Mouse (Mus musculus): ENCODE measurements around the gene Nop16. TPM values are rescaled to one million over a fixed set of nuclear protein-coding genes. Genes with fewer than 3 reads are reported as not detected.
A peak's percentile ranks its signal among the peaks of the same experiment; 100 is the strongest.
"Not testable (repeated sequence)": the region's sequence is repeated elsewhere in the genome, so short reads cannot be mapped to it uniquely, and the experiment has no call there.

Gene Nop16
- total RNA-seq (2021): 10 to 100 TPM; 24.8 to 28.1 TPM
- long read RNA-seq, experiment 1, transcript Nop16-201 (5 exons, 1,756 nt): major isoform, 27 of 28 reads
- long read RNA-seq, experiment 1, partial matches to known transcripts: 0 of 28 reads
- long read RNA-seq, experiment 1, other reads (novel, unspliced or antisense): 0 of 28 reads
- long read RNA-seq, experiment 2, transcript Nop16-201 (5 exons, 1,756 nt): major isoform, 24 of 24 reads
- long read RNA-seq, experiment 2, partial matches to known transcripts: 0 of 24 reads
- long read RNA-seq, experiment 2, other reads (novel, unspliced or antisense): 0 of 24 reads

DNA sequence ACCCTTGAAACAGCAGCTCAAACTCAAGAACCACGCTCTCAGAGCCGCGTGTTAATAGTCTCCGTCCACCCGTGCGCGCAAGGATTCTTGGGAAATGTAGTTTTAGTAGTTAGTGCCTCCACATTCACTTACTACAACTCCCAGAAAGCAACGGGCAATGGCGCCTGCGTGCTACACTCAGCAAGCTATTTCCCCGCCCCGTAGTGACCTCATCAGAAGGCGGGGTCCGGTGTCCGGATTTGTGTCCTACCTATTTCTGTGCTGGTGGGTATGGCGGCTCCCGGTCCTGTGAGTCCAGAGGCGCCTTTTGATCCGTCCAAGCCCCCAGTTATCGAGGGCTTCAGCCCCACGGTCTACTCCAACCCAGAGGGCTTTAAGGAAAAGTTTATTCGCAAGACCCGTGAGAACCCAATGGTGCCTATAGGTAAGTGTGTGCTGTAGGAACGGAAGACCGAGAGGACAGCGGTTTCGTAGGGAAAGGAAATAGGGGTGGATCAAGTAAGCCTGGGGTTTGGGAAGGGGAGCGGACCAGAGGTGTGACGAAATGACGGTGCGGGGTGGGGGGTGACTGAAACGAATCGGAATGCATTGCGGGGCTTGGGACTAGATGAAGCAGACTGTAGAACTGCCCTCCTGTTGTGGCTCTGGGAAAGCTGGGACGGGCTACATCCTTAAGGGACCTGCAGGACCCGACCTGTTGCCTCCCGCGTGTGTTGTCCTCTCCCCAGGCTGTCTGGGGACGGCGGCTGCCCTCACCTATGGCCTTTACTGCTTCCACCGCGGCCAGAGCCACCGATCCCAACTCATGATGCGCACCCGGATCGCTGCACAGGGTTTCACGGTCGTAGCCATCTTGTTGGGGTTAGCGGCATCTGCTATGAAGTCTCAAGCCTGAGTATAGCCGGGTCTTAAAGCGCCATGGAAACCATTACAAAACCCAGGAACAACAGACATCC lies at the start of gene Nop16, which contains the start of gene Higd2a:
Gene Nop16, minus strand, starts transcription at position 95 of the 956 bp plus-strand sequence.
Gene Higd2a, plus strand, starts transcription at position 212 of the 956 bp plus-strand sequence.
- no peak for TF ChIP-seq CTCF (conservative IDR thresholded peaks at IDR 0.05)
- Histone ChIP-seq H3K27ac (peak within 1 kb of the TSS; percentile 96), H3K4me3 (peak within 1 kb of the TSS; percentile 95)
- DNase-seq (ENCODE audit: low spot score in 2 of 2): peak; percentile 94 to 99

DNA sequence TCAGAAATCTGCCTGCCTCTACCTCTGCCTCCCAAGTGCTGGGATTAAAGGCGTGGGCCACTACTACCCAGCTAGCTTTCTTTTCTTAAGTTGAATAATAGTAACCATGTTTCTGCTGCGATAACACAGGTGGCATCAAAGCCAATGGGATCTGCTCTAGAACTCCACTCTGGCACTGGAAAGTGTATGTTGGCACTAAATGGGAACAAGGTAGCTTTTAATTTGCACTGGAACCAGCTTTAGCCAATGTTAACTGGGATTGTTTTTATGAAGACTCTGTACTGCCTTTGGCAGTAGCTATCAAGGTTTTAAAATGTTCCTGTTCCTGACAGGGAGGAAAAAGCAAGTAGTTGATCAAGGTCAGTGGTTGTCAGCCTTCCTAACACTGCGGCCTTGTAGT lies 45.1 kb upstream of the Nop16 start:
- DNase-seq (ENCODE audit: low spot score in 2 of 2): no peak
- Histone ChIP-seq H3K4me3 (no peak overlapping the region), H3K27ac (no peak overlapping the region)
- TF ChIP-seq CTCF (conservative IDR thresholded peaks at IDR 0.05): no peak

DNA sequence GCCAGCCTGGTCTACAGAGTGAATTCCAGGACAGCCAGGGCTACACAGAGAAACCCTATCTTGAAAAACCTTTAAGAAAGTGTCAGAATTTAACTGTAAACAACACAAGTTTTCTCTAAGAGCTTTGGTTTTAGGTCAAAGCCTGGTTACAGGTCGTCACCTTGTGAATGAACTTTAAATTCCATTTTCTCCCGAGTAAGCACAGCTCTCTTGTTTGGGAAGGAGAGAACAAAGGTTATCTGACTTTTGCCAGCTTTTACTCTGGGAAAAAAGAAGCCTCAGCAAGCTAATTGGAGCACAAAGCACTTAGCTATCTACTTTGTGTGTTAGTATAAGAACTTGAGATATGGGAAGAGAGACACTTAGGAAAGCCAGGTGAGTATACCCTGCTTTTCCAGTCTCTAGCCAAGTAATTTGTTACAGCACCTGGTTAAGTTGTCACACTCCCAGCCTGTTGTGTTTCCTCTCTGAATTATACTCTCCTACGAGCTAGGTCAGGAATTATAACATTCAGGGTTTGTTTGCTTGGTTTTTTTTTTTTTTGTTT lies 42.9 kb upstream of the Nop16 start:
- H3K4me3 ChIP-seq: no peak overlapping the region
- DNase-seq (ENCODE audit: low spot score in 2 of 2): no peak
- no peak overlapping the region for H3K27ac ChIP-seq
- TF ChIP-seq CTCF (conservative IDR thresholded peaks at IDR 0.05): no peak

DNA sequence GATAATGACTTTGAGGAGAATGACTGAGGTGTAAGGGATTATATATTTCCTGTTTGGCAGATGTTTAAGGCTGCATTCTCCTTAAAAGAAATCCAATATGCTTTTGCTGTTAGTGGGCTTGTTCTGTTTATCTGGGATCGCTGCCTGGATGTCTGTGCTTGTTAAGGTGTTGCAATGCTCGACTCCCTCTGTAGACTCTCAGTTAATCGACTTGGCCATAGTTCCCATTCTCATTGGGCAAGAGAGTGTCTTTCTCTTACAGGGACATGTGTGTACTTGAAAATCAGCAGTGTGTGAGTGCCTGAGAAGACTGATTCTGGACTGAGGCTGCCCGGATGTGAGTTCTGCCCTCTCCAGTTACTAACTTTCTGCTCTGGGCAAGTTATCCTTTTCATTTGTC lies 39.2 kb upstream of the Nop16 start:
- DNase-seq (ENCODE audit: low spot score in 2 of 2): no peak
- Histone ChIP-seq H3K4me3 (no peak overlapping the region), H3K27ac (no peak overlapping the region)
- TF ChIP-seq CTCF (conservative IDR thresholded peaks at IDR 0.05): no peak

DNA sequence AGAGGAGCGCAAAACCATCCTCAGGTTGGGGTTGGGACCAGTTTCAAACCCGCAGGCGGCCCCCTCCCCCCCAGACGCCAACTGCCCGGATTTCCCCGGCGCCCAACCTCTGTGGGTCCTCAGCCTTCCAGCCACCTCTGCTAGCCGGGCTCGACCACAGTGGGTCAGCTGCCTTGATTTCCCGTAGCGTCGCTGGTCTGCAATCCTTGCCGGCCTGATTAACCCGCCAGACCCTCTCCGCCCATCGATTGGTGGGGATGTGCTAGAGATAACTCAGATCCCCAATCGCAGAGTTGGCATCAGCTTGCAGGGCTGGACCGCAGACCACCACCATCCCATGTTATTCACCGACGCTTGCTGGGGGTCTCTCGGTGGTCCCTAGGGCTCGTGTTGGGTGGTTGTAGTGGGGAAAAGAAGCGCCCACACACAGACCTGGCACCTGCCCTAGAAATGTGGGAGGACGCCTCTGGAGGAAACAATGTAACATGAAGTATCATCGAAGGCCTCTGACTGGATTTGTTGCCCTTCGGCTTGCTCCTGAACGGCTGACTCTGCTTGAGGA lies 32.2 kb upstream of the Nop16 start:
- peak overlapping the region; percentile 98 for H3K4me3 ChIP-seq
- TF ChIP-seq CTCF (conservative IDR thresholded peaks at IDR 0.05): no peak

DNA sequence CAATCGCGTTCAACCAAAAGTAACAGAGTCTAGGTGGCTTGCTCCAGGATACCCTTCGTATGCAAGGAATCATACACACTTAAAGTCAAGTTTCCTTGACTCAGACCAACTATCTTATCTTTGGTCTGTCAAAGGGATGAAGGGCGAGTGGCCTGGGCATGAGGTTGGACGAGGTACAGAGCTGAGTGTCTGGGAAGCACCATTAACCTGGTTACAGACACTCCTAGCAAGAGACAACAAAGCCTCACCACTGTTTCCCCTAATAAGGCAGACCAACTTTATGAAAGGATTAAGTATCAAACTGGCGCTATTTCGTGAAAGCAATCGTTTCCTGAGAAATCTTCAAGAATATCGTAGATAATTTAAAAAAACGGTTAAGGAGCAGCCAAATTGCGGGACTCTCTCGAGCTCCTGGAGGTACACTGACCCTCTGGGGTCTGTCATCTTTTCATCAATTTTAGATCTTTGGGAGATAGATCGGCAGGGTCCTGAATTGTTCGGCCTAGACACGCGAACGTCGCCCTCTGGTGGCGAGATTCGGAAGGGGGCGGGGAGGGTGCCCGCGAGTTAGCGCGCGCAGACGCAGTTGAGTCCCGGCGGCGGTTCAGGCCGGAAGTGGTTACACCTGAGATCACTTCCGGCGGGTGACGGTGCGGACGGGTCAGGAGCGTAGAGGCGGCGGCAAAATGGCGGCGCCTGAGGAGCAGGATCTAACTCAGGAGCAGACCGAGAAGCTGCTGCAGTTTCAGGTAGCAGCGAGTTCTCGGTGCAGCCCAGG lies 31.5 kb upstream of the Nop16 start, which contains the start of gene Faf2:
Gene Faf2, plus strand, starts transcription at position 630 of the 778 bp plus-strand sequence.
- H3K4me3 ChIP-seq: peak within 1 kb of the TSS; percentile 98
- peak; percentile 100 for TF ChIP-seq CTCF (conservative IDR thresholded peaks at IDR 0.05)
- peak; percentile 97 to 100 for DNase-seq (ENCODE audit: low spot score in 2 of 2)
- peak within 1 kb of the TSS; percentile 96 for H3K27ac ChIP-seq

More for the DNA sequence above, 32.2 kb upstream of the Nop16 start:
- peak overlapping the region; percentile 96 for H3K27ac ChIP-seq
- DNase-seq (ENCODE audit: low spot score in 2 of 2): no peak

DNA sequence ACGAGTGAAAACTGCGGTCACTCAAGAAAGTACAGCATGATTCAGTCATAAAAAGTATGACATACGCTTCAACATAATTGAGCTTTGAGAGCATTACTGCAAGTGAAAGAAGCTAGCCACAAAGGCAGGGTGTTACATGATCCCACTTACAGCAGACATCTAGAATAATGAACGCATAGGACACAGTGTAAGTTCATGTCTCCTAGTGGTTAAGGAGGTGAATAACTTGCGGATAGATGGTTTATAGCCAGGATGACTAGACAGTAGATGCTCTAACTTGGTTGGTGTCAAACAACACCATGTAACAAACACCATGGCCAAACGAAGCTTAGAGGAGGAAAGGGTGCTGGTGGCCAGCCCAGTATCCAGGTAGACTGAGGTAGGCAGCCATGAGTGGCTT lies 27.1 kb upstream of the Nop16 start:
- no peak overlapping the region for H3K4me3 ChIP-seq
- peak; percentile 35 for TF ChIP-seq CTCF (conservative IDR thresholded peaks at IDR 0.05)
- no peak overlapping the region for H3K27ac ChIP-seq
- no peak for DNase-seq (ENCODE audit: low spot score in 2 of 2)

DNA sequence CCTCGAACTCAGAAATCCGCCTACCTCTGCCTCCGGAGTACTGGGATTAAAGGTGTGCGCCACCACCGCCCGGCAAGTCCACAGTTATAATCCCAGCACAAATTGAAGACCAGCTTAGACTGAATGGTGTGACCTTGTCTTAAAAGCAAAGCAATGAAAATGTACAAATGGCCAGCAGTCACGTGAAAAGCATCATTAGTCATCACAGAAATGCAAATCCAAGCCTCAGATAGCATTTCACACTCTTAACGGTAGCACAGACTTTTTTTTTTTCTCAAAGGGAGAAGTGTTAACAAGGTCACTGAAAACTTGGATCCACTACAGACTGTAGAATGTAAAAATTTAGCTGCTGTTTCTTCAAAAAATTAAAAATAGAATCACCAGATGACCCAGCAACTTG lies 26.4 kb upstream of the Nop16 start:
- no peak for TF ChIP-seq CTCF (conservative IDR thresholded peaks at IDR 0.05)
- no peak overlapping the region for H3K4me3 ChIP-seq
- H3K27ac ChIP-seq: no peak overlapping the region
- no peak for DNase-seq (ENCODE audit: low spot score in 2 of 2)

DNA sequence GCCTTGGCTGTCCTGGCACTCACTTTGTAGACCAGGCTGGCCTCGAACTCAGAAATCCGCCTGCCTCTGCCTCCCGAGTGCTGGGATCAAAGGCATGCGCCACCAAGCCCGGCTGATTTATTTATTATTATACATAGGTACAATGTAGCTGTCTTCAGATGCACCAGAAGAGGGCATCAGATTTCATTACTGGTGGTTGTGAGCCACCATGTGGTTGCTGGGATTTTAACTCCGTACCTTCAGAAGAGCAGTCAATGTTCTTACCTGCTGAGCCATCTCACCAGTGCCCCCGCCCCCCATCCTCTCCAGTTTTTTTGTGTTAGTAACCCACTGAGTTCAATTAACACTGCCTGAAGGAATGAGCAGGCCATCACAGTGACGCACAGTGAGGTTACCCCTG lies 23.3 kb upstream of the Nop16 start:
- peak; percentile 61 for TF ChIP-seq CTCF (conservative IDR thresholded peaks at IDR 0.05)
- DNase-seq (ENCODE audit: low spot score in 2 of 2); H3K4me3 ChIP-seq; H3K27ac ChIP-seq: not testable (repeated sequence)

DNA sequence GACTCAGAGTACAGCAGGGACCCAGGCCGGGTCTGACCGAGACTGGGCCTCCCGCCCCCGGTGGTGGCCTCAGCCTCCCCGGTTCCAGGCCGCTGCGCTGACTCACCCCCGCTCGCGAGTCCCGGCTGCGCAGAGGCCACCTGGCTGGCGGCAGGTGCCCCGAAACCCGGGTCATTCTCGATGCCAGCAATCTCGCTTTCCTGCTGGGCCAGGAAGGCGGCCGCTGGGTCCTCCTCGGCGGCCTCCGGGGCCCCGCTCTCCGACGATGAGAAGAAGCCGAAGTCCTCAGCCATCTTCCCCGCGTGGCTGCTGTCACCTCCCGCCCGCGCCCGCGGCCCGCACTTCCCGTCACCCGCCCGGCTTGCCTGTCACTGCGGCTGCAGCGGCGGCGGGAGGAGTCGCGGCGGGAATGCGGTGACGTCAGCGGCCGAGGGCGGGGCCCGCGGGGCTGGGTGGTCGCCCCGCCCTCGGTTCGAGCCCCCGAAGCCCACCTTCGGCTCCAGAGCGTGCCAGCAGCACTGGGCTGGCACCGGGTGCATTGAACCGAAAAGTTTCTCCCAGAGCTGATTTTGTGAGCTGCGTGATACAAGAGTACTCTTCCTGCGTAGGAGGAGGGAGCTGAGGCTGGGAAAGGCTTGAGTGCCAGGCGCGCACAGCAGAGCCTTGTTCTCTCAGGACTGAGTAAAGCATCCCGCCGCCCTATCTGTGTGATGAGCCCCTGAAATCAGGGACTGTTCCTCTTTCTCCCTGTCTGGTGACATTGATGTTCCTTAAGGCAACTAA lies 21.3 kb upstream of the Nop16 start, which contains the start of gene Cltb:
Gene Cltb, minus strand, starts transcription at position 373 of the 783 bp plus-strand sequence.
- H3K27ac ChIP-seq: peak within 1 kb of the TSS; percentile 98
- TF ChIP-seq CTCF (conservative IDR thresholded peaks at IDR 0.05): no peak
- peak within 1 kb of the TSS; percentile 99 for H3K4me3 ChIP-seq
- peak; percentile 88 to 96 for DNase-seq (ENCODE audit: low spot score in 2 of 2)

DNA sequence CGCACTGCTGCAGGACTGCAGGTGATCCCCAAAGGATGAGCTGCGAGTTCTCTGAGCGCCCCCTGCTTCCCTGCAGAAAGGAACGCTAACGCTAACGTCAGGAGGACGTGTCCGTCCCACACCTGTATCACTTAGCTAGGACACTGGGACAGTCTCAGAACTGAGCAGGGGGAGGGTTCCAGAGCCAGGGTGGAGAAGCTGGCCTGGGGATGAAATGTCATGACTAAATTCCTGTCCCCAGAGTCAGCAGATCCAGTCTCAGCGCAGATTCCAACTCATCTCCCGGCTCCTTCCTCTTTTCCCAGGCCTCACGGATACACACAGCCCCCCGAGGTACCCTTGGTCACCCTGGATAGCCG lies 20.7 kb upstream of the Nop16 start:
- peak overlapping the region; percentile 98 for H3K27ac ChIP-seq
- no peak for TF ChIP-seq CTCF (conservative IDR thresholded peaks at IDR 0.05)
- H3K4me3 ChIP-seq: peak overlapping the region; percentile 99
- DNase-seq (ENCODE audit: low spot score in 2 of 2): peak in 1 of 2 experiments; percentile 47
